Mouse (Mus musculus) adrenal gland, postnatal 10 days (tissue): ENCODE data around the gene Anxa7. TPM values are rescaled to one million over a fixed set of nuclear protein-coding genes. Genes with fewer than 3 reads are reported as not detected.

Experiments used
- DNase-seq: peaks from one replicate; pipeline ENCODE4 v3.0.0; 2021; ENCODE audit warnings: mixed read lengths
- long read RNA-seq, 2 experiments: library from polyadenylated mRNA; stranded (forward); transcript quantifications; one replicate each; pipeline ENCODE4 v2.0.0; 2021
- total RNA-seq, 2 experiments: library from RNA; stranded (reverse); gene quantifications; 2 replicates each; pipeline ENCODE4 v1.2.3; 2021

Gene Anxa7
- 10 to 100 TPM; 60.7 to 67.2 TPM for total RNA-seq
- long read RNA-seq, experiment 1, transcript Anxa7-201 (13 exons, 2,851 nt): major isoform, 76 of 106 reads
- long read RNA-seq, experiment 1, transcript Anxa7-207 (13 exons, 2,727 nt): minor isoform, 7 of 106 reads
- long read RNA-seq, experiment 1, partial matches to known transcripts: 16 of 106 reads
- long read RNA-seq, experiment 1, other reads (novel, unspliced or antisense): 4 of 106 reads
- long read RNA-seq, experiment 2, transcript Anxa7-201 (13 exons, 2,851 nt): major isoform, 34 of 47 reads
- long read RNA-seq, experiment 2, partial matches to known transcripts: 6 of 47 reads
- long read RNA-seq, experiment 2, other reads (novel, unspliced or antisense): 5 of 47 reads

- peak; percentile 83 for DNase-seq
Measured at GRCm38 (mm10) chr14:20479291-20480194, at the start of gene Anxa7. Gene Anxa7, minus strand, starts transcription at chr14:20480133.

GRCm38 (mm10) chr14:20529643-20530042 is 49.7 kb upstream of the Anxa7 start:
- DNase-seq: no peak

GRCm38 (mm10) chr14:20520179-20520578 is 40.2 kb upstream of the Anxa7 start:
- DNase-seq: no peak

GRCm38 (mm10) chr14:20508424-20508823 is 28.5 kb upstream of the Anxa7 start:
- DNase-seq: peak; percentile 43

- no peak for DNase-seq
Measured at GRCm38 (mm10) chr14:20502966-20503365, 23.0 kb upstream of the Anxa7 start.

- no peak for DNase-seq
Measured at GRCm38 (mm10) chr14:20499982-20500381, 20.0 kb upstream of the Anxa7 start.

GRCm38 (mm10) chr14:20496603-20497002 is 16.7 kb upstream of the Anxa7 start, which contains the start of gene Mss51:
Gene Mss51, minus strand, starts transcription at chr14:20496901.
- DNase-seq: no peak

GRCm38 (mm10) chr14:20486031-20486430 is 6.1 kb upstream of the Anxa7 start:
- DNase-seq: no peak

GRCm38 (mm10) chr14:20482051-20482751 is 2.3 kb upstream of the Anxa7 start:
- DNase-seq: no peak

- DNase-seq: peak; percentile 19
Measured at GRCm38 (mm10) chr14:20481211-20481610, 1.3 kb upstream of the Anxa7 start.

GRCm38 (mm10) chr14:20480195-20480579 is 254 bp upstream of the Anxa7 start:
- DNase-seq: no peak

GRCm38 (mm10) chr14:20478801-20479200 is 1.1 kb downstream of the Anxa7 start:
- DNase-seq: peak; percentile 60

- no peak for DNase-seq
Measured at GRCm38 (mm10) chr14:20478385-20478784, 1.5 kb downstream of the Anxa7 start.

- no peak for DNase-seq
Measured at GRCm38 (mm10) chr14:20477261-20478025, 2.5 kb downstream of the Anxa7 start.

- DNase-seq: no peak
Measured at GRCm38 (mm10) chr14:20460216-20460615, 19.7 kb downstream of the Anxa7 start.

GRCm38 (mm10) chr14:20458378-20458777 is 21.6 kb downstream of the Anxa7 start:
- DNase-seq: no peak

GRCm38 (mm10) chr14:20452929-20453328 is 27.0 kb downstream of the Anxa7 start:
- DNase-seq: no peak

- DNase-seq: peak; percentile 87
Measured at GRCm38 (mm10) chr14:20451765-20452331, 28.1 kb downstream of the Anxa7 start, which contains the start of gene Cfap70. Gene Cfap70, minus strand, starts transcription at chr14:20452226.

- no peak for DNase-seq
Measured at GRCm38 (mm10) chr14:20451302-20451701, 28.6 kb downstream of the Anxa7 start.

- peak; percentile 24 for DNase-seq
Measured at GRCm38 (mm10) chr14:20447209-20447608, 32.7 kb downstream of the Anxa7 start.

- DNase-seq: peak; percentile 9
Measured at GRCm38 (mm10) chr14:20442252-20442651, 37.7 kb downstream of the Anxa7 start.
